Mouse (Mus musculus): ENCODE data around the gene Ipo8. TPM values are rescaled to one million over a fixed set of nuclear protein-coding genes. Genes with fewer than 3 reads are reported as not detected.

Ipo8 gene
- 11.8 and 20.2 TPM in 2 replicates for polyA plus RNA-seq (2012; ENCODE audit: low replicate concordance)

DNA sequence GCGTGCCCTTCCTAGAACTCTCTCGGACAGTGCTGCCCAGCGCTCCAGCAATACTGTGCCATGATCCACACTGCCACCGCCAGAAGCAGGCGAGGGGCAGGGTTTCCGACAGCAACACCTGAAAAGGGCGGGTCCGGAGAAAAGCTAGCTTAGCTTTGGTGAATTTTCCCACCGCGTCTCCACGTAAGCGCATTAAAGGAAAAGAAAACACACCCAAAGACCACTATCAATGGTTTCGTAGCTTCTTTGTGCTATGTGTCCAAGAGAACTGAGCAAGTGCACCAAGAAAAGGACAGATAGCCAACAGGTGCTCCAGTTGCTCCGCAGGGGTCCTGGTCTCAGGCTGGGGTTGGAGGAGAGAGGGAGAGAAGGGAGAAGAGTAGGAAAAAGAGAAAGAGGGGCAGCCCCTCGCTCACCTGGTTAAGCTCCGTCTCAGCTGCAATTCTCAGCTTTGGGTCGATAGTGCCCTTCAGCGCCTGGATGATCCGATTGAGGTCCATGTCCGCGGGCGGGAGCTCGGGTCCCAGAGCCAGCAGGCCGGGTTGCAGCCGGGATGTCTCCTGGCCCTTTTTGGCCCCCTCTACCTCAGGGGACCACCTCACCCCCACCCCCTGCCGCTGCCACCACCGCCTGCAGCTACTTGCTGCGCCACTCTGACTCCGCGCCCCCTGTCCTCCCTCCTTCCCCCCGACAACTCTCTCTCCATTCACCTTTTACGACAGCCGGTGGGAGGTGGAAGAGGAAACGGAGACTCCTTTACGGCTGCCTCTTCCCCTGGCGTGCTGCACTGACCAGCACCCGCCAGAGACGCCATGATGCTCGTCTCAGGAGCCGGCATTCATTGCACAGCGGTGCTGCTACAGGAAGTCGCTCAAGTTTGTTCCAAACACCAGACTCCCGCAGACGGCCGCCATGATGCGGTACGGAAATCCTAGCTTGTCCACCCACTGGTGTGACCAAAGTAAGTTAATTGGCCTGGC is at the start of gene Ipo8:
TSS of gene Ipo8 (minus strand) at position 720 of the 980 bp plus-strand sequence.

Other genes starting within 250 kb of the Ipo8 start
- gene Caprin2, start 64.8 kb upstream of the Ipo8 start, polyA plus RNA-seq (2012; ENCODE audit: low replicate concordance) = 3.6 and 3.8 TPM in 2 replicates
- gene Sinhcaf, start 115.0 kb upstream of the Ipo8 start, polyA plus RNA-seq (2012; ENCODE audit: low replicate concordance) = 1.4 and 19.9 TPM in 2 replicates

Measured in leukemia stem cell, adult 10-12 weeks (primary cell).